Mouse (Mus musculus): Measurements from ENCODE around the gene Rab4a.
A peak's percentile ranks its signal among the peaks of the same experiment; 100 is the strongest.
"Not testable (repeated sequence)": the region's sequence is repeated elsewhere in the genome, so short reads cannot be mapped to it uniquely, and the experiment has no call there.

Gene Rab4a

DNA sequence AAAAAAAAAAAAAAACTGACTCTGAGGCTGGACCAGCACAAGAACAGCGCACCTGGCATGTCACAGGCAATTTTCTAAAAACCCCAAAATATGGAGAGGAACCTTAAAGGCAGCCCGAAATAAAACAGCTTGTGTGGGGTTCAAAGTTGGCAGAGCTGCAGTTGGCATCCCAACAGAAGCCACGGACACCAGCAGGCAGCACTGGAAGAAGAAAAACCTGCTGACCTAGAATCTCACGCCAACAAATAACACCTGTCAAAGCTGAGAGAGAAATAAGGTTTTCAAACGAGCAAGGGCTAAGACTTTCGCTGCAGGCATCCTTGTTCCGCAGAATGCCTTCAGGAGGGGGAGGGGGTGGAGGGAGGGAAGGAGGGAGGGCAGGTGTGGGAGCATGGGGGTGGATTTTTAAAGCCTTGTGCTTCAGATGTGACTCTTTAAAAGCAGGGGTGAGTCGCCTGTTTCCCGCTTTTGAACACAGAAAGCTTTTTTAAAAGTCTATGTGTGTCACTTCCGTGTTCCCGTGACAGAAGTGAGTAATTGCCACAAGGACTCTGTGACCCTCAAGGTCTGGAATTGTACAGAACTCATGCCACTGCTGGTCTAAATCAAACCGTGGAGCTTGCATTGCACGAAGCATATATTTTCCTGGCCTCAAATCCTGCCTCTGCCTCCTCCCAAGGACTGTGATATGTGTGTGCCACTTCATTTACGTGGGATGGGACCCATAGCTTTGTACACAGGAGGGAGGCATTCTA lies 17.2 kb upstream of the Rab4a start:
- no peak for DNase-seq (ENCODE audit: low spot score)

DNA sequence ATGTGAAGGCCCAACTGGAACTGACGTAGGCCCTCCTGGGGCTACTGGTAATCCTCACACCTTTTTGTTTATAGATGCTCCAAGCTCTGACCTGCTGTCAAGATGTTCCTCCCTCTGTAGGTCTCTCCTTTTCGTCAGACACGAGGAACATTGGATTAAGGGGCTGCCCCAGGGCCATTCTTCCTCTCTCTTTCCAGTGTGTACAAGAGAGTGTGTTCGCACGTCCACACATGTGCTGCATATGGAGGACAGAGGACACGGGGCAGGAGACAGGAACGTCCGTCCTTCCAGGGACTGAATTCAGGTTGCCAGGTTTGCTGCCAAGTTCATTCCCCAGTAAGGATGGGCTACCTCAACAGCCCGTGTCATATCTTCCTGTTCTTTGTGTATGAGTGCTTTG lies 16.3 kb upstream of the Rab4a start:
- DNase-seq (ENCODE audit: low spot score) = no peak

DNA sequence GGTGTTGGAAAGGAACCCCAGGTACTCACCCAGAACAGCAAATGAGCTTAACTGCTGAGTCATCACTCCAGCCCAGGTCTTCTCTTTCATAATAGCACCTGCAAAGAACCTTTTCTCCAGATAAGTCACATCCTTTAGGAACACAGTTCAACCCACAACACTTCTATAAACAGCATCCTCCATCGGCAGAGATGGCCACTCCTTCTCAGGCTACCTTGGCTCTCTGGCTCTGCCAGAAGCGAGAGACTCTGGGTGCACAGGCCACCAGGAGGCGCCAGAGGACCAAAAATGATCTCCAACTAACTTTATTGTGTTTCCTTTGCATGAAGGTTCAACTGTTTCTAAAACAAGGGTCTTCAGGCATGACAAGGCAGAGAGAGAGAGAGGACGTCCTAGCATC lies 15.8 kb upstream of the Rab4a start:
- peak; percentile 96 for DNase-seq (ENCODE audit: low spot score)

DNA sequence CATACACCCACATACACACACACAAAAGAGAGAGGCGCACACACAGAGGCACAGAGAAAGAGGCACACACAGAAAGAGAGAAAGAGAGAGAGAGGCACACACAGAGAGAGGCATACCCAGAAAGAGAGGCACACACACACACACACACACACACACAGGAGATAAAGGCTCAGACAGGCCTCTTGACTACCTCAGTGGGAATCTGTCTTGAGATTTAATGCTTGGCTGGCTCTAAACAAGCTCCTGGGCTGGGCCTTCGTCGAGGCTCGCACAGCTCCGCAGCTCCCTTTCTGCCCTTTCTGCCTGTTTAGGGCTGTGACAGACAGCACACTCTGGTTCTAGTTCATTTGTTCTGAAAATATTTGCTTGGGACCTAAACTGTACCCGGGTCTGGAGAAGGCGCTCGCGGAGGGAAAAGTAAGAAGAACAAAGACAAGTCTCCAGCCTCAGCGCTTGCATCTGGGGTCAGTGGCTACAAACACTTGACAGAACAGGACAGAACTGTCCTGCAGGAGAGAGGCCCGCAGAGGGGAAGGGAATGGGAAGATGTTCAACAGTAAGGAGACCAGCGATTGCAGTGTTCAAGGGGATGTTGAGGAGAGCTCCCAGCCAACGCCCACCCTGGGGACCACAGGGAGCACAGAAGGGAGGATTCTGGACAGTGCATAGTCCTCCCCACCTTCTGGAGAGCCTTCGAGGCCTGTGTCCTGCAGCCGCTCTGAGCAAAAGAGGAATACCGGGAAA lies 14.5 kb upstream of the Rab4a start:
- DNase-seq (ENCODE audit: low spot score) = peak; percentile 72

DNA sequence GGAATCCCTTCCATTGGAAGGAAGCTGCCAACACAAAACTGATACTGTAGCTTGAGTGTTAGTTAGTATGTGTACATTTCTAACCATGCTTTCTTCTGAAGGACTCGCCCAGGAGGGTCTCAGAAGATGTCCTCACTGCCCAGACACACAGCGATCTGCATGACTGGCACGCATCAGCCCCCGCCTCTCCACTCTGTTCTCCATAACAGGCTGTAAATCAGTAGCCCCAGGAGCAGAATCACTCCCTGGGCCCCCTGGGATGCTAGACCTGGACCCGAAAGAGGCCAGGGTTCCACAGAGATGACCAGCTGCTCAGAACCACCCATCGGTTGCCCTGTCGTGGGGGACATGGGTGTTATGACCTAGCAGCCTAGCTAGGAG lies 13.9 kb upstream of the Rab4a start:
- DNase-seq (ENCODE audit: low spot score) = no peak

DNA sequence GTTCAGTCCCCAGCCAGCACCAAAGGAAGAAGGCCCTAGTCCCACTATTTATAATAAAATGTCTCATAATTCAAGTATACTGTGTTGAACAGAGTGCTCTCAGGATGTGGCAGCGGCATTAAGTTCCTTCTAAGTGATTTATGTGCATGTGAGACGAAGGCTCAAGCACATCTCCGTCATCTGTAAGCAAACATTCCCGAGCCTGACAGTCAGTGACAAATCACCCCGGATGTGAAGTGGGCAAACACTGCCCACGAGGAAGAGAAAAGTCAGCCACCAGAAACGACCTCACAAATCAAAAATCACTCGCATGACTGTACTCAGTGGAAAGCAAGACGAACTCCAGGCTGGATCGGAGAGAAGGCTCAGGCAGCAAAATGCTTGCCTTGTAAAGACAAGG lies 11.9 kb upstream of the Rab4a start:
- no peak for DNase-seq (ENCODE audit: low spot score)

DNA sequence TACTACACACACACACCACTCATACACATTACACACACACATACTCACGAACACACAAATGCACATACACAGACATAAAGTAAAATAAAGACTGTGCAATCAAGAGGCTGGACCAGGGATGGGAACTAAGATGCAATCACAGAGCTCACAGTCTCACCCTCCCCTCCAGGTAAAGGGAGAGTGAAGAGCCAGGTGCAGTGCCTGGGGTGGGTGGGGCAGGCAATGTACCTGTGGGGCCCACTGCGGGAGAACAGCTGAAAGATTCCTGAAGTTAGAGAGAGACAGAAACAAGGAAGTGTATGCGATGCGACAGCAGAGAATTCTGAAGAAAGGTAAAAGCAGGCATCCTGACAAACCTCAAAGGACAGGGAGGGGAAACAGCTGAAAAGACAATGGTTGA lies 11.0 kb upstream of the Rab4a start:
- no peak for DNase-seq (ENCODE audit: low spot score)

DNA sequence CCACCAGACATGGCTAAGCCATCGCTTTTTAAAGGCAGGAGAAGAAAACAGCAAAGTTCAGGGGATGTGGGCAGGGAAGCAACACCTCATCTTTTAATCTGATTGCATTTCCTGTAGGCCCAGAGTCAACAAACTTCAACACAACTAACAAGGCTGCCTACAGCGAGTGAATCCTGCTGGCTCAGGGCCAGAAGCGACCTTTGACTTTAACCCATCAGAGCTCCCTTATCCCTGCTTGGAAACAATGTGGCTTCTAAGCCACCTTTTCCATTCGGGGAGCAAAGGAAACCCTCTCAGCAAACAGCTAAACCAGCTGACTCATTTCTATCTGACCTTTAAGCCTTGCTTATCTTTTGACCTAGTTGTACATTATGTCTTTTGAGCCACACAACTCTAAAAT lies 9.0 kb upstream of the Rab4a start:
- no peak for DNase-seq (ENCODE audit: low spot score)

DNA sequence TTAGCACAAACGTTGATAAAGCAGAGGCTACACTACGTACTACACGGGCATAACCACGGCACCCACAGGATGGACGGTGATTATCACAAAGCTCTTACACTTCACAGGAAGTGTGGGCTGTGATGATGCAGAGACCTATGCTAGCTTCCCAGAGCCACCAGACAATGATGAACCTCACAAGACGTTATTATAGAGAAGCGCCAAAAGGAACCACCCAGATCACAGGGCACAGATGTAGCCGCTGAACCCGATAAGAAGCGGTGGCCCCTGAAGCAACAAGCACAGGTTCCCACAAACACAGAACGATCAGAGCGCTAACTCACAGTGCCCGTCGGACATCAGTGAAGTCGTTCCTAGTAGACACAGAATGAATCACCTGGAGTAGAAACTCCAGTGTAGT lies 7.9 kb upstream of the Rab4a start:
- no peak for DNase-seq (ENCODE audit: low spot score)

DNA sequence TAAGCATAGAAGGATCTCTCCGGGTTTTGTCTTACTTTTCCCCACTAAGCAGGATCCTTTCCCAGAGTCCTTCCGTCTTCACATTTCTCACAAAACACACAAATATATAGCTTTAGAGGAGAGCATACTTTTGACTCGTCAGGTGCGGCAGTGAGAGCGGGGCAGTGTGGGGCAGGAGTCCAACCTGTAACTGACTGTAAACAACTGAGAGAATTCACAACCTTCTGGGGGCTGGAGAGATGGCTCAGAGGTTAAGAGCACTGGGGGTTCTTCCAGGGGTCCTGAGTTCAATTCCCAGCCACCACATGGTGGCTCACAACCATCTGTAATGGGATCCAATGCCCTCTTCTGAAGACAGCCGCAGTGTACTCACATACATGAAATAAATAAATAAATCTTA lies 6.4 kb upstream of the Rab4a start:
- DNase-seq (ENCODE audit: low spot score) = no peak

DNA sequence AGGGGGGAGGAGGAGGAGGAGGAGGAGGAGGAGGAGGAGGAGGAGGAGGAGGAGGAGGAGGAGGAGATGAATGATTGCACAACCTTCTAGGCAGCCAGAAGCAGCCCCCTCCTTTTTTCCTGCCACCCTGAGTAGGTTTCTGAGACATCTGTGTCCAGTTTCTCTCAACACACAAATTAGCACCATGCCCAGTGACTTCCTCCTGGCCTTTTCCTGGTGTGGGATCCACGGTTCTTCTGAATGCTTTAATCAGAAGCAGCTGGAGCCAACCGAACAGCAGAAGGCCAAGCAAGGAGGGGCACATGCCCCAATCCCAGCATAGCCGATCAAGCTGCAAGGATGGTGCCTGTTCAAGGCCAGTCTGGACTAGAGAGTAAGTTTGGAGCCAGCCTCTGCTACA lies 5.9 kb upstream of the Rab4a start:
- peak; percentile 82 for DNase-seq (ENCODE audit: low spot score)

DNA sequence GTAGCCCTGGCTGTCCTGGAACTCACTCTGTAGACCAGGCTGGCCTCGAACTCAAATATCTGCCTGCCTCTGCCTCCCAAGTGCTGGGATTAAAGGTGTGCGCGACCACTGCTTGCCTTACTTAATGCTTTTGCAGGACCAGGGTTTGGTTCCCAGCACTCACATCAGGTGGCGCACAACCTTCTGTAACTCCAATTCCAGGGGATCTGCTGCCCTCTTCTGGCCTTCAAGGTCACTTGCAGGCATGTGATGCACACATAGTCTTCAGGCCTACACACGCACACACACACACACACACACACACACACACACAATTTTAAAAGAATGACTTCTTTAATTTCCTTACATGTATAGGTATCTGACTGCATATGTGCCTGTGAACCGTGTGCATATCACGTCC lies 4.9 kb upstream of the Rab4a start:
- no peak for DNase-seq (ENCODE audit: low spot score)

DNA sequence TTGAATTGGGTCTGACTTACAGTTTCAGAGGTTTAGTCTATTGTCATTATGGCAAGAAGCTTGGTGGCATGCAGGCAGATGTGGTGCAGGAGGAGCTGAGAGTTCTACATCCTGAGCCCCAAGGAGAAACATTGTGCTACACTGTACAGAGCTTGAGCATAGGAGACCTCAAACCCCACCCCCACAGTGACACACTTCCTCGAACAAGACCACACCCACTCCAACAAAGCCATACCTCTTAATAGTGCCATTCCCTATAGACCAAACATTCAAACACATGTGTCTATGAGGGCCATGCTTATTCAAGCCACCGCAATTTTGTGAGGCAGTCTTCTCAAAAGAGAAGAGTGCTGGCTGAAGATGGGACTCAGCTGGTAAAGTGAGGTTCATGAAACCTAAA lies 4.2 kb upstream of the Rab4a start:
- DNase-seq (ENCODE audit: low spot score) = no peak

DNA sequence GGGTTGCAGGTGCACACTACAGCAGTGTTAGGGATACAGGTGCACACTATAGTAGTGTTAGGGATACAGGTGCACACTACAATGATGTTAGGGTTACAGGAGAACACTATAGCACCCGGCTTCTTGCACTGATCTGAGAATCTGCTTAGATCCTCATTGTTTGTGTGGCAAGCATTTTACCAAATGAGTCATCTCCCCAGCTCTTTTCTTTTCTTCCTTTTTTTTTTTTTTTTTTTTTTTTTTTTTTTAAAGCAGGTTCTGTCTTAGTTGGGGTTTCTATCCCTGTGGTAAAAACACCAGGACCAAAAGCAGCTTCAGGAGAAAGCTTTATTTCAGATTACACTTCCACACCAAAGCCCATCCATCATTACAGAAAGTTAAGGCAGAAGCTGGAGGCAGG lies 2.1 kb upstream of the Rab4a start:
- DNase-seq (ENCODE audit: low spot score) = no peak

DNA sequence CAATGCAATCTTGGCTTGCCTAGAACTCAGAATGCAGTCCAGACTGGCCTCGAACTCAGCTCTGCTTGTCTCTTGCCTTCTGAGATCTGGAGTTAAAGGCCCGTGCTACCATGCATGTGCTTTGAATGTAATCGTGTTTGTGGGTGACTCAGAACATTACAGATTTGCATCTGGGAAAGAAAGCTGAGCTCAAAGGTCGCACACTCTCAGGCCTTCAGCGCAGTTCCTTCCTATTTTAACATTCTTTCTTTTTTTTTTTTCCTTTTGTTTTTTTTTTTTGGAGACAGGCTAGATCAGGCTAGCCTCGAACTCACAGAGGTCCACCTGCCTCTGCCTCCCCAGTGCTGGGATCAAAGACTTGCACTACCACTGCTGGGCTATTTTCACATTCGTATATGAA lies 1.2 kb upstream of the Rab4a start:
- no peak for DNase-seq (ENCODE audit: low spot score)

DNA sequence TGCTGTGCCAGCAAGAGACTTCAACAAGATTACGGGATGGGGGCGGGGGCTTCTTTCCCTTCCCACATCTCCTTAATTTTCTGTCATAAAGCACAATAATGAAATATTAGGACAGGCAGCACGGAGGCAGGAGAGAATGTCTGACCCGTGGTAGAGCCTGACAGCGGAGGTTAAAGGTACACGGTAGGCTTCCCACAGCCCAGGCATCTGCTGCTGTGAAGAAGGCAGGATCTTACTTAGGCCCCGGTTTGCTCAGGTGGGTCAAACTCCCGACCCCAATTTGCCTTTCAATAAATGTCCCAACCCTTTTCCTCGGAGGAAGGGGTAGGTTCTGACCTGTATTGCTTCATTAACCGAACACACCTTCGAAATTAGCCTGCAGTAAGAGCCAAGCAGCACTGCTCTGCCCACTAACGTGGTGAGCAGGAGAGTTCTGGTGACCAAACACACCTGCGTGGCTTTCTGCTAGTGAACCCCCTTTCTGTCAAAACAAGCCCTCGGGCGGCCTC lies 522 bp upstream of the Rab4a start:
- DNase-seq (ENCODE audit: low spot score) = no peak

DNA sequence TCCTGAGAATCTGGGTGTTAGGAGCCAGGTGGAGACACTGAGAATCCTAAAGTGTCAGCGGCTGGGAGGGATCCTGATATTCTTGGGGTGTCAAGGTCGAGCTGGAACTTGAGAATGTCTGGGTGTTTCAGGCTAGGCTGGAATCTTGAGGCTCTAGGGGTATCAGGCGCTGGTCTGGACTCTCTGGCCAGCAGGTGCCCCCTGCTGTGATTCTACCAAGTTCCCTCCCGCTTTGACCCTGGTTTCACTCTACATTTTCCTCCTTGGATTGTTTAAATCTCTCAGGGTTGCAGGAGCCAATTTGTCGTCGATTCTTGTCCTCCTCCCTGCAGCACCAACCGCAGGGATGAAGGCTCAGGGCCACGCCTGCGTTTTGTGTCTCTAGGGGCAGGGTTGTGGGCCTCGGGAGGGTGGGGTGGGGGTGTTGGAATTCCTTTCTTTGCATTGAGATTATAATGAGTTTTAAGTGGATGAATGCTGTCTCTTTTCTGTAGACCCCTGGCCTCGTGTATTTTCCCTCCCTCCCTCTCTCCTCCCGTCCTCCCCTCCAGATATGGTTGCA lies 670 bp downstream of the Rab4a start:
- DNase-seq (ENCODE audit: low spot score) = no peak

DNA sequence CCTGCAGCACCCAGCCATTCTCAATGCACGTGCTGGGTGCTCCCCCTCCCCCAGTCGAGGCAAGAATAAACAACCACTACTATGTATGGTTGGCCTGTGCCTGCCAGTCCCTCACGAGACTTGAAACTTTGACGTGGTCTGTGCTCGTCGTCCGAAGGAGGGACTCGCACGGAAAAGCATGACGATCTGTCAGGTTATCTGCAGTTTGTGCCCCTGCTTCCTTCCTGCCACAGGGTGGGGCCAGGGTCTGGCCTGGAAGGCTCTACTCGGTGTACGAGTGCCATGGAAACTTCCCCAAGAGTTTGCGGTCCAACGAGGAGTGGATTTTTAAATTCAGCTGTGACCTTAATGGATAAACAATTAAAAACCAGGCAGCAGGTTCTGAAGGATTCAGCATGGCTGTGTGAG lies 1.2 kb downstream of the Rab4a start:
- peak; percentile 58 for DNase-seq (ENCODE audit: low spot score)

DNA sequence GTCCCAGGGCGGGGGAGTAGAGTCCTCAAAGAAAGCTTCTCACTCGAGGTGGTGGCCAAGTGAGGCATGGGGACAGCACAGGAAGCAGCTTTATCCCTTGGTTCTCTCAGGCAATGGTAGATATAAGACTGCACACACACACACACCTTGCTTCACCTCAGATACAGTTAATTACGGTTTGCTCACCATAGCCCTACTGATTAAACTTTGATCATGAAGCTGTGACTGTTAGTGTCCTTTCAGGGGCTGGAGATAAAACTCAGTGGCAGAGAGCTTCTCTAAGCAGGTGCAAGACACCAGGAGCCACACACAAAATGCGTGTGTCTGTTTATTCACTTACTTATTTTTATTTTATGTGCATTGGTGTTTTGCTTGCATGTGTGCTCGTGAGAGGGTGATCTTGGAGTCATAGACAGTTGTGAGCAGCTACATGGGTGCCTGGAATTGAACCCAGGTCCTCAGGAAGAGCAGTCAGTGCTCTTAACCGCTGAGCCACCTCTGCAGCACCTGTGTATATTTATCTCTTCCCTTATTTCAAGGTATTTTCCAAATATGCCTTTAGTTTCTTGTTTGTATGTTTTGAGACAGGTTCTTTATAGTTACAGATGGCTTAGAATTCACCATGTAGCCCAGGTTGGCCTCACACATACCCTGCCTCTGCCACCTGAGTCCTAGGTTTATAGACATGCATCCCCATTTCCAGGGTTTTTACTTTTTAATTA lies 2.2 kb downstream of the Rab4a start:
- no peak for DNase-seq (ENCODE audit: low spot score)

DNA sequence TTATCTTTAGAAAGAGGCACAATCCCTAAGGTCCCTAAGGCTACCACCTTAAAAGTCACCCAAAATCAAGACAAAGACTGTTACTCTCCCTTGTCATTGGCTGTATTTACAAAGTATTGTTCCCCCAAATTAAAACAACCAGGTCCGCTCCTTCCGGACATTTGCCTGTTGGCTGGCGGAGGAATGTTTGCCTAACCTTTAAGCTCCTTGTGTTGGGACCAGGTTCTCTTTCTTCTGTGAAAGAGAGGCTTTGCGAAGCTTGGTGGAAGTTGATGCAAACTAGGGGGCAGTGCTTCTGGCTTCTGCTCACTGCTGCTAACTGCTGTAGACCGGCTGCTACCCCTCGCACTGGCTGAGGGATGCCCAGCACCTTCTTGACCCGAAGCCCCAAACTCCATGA lies 2.9 kb downstream of the Rab4a start:
- no peak for DNase-seq (ENCODE audit: low spot score)

DNA sequence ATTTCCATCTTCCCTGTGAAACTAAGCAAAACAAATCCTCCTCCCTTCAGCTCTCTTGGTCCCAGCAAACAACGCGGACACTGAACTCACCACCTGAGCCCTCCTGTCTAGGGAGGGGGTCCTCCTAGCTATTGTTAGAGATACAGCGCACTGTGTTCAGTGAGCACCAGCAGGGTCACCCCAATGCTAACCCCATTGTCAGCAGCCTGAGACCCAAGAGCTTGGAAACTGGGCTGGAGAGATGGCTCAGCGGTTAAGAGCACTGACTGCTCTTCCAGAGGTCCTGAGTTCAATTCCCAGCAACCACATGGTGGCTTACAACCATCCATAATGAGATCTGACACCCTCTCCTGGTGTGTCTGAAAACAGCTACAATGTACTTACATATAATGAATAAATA lies 3.6 kb downstream of the Rab4a start:
- DNase-seq (ENCODE audit: low spot score) = not testable (repeated sequence)

DNA sequence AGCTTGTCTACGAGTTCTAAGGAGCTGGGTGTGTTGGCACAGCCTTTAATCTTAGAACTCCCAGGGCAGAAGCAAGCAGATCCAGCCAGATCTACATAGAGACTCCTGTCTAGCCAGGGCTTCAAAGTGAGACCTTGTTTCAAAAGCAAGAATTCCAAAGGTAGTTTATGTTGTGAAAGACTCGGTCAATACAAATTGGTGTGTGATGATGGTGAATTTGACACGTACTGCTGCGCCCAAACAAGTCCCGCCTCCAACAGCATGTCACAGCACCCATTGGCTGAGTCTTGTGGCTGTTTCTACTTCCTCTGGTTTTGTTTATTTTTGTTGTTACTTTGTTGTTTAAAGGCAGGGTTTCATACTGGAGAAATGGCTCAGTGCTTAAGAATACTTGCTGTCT lies 6.4 kb downstream of the Rab4a start:
- no peak for DNase-seq (ENCODE audit: low spot score)
